Mouse (Mus musculus) lung, postnatal 14 days (tissue): Measurements from ENCODE around the gene Apon.
A peak's percentile ranks its signal among the peaks of the same experiment; 100 is the strongest.
"Not testable (repeated sequence)": the region's sequence is repeated elsewhere in the genome, so short reads cannot be mapped to it uniquely, and the experiment has no call there.

ENCODE experiments used
- DNase-seq: peaks from one replicate; pipeline ENCODE4 v3.0.0; 2021

Apon gene

GRCm38 (mm10) chr10:128253677-128254255 lies at the start of gene Apon:
Gene Apon, plus strand, starts transcription at chr10:128254096.
- DNase-seq, result no peak

- no peak for DNase-seq
These were observed 49.0 kb upstream of the Apon start for GRCm38 (mm10) chr10:128204941-128205340.

- DNase-seq, result no peak
These were observed 45.6 kb upstream of the Apon start for GRCm38 (mm10) chr10:128208326-128208725.

- DNase-seq, result no peak
These were observed 44.4 kb upstream of the Apon start for GRCm38 (mm10) chr10:128209311-128210009.

GRCm38 (mm10) chr10:128210131-128210530 lies 43.8 kb upstream of the Apon start:
- DNase-seq, result no peak

GRCm38 (mm10) chr10:128210954-128211353 lies 42.9 kb upstream of the Apon start:
- DNase-seq, result peak; percentile 3

- DNase-seq, result peak; percentile 90
These were observed 42.3 kb upstream of the Apon start, which contains the start of gene Spryd4 for GRCm38 (mm10) chr10:128211390-128212108. Gene Spryd4, minus strand, starts transcription at chr10:128211807.

GRCm38 (mm10) chr10:128212148-128212547 lies 41.7 kb upstream of the Apon start:
- no peak for DNase-seq

GRCm38 (mm10) chr10:128212871-128213323 lies 41.0 kb upstream of the Apon start:
- DNase-seq, result peak; percentile 73

- DNase-seq, result not testable (repeated sequence)
These were observed 39.8 kb upstream of the Apon start for GRCm38 (mm10) chr10:128214112-128214511.

- no peak for DNase-seq
These were observed 38.9 kb upstream of the Apon start for GRCm38 (mm10) chr10:128214981-128215380.

- no peak for DNase-seq
These were observed 35.3 kb upstream of the Apon start for GRCm38 (mm10) chr10:128218387-128219117.

GRCm38 (mm10) chr10:128221533-128222286 lies 32.2 kb upstream of the Apon start:
- DNase-seq, result peak; percentile 6

- no peak for DNase-seq
These were observed 28.8 kb upstream of the Apon start for GRCm38 (mm10) chr10:128225064-128225463.

GRCm38 (mm10) chr10:128225538-128225937 lies 28.4 kb upstream of the Apon start, which contains the start of gene Mip:
Gene Mip, plus strand, starts transcription at chr10:128225838.
- no peak for DNase-seq

GRCm38 (mm10) chr10:128227592-128227991 lies 26.3 kb upstream of the Apon start:
- no peak for DNase-seq

GRCm38 (mm10) chr10:128228009-128228408 lies 25.9 kb upstream of the Apon start:
- DNase-seq, result no peak

GRCm38 (mm10) chr10:128230582-128230981 lies 23.3 kb upstream of the Apon start:
- DNase-seq, result no peak

GRCm38 (mm10) chr10:128231146-128231545 lies 22.8 kb upstream of the Apon start:
- no peak for DNase-seq

GRCm38 (mm10) chr10:128231697-128232419 lies 22.0 kb upstream of the Apon start, which contains the start of gene Timeless:
Gene Timeless, plus strand, starts transcription at chr10:128232065.
- peak; percentile 88 for DNase-seq

GRCm38 (mm10) chr10:128232420-128232985 lies 21.4 kb upstream of the Apon start:
- peak; percentile 67 for DNase-seq
